Mouse (Mus musculus): ENCODE data around the gene Olfr694. TPM values are rescaled to one million over a fixed set of nuclear protein-coding genes. Genes with fewer than 3 reads are reported as not detected.
"Not testable (repeated sequence)": the region's sequence is repeated elsewhere in the genome, so short reads cannot be mapped to it uniquely, and the experiment has no call there.

Gene Olfr694
- not detected for total RNA-seq (2021)
- long read RNA-seq, result 0 reads

- no peak for DNase-seq (ENCODE audit: low spot score in 2 of 2)
Observed at GRCm38 (mm10) chr7:106691714-106692113, at the start of gene Olfr694. Gene Olfr694, minus strand, starts transcription at chr7:106691814.

GRCm38 (mm10) chr7:106737028-106737427, 45.4 kb upstream of the Olfr694 start:
- no peak for DNase-seq (ENCODE audit: low spot score in 2 of 2)

GRCm38 (mm10) chr7:106733717-106734116, 42.1 kb upstream of the Olfr694 start:
- no peak for DNase-seq (ENCODE audit: low spot score in 2 of 2)

GRCm38 (mm10) chr7:106725654-106726053, 34.0 kb upstream of the Olfr694 start:
- DNase-seq (ENCODE audit: low spot score in 2 of 2), result not testable (repeated sequence)

GRCm38 (mm10) chr7:106716296-106716695, 24.7 kb upstream of the Olfr694 start, which contains the start of gene Olfr695:
Gene Olfr695, minus strand, starts transcription at chr7:106716396.
- no peak for DNase-seq (ENCODE audit: low spot score in 2 of 2)

- no peak for DNase-seq (ENCODE audit: low spot score in 2 of 2)
Observed at GRCm38 (mm10) chr7:106711463-106711862, 19.8 kb upstream of the Olfr694 start.

GRCm38 (mm10) chr7:106707705-106708104, 16.1 kb upstream of the Olfr694 start:
- DNase-seq (ENCODE audit: low spot score in 2 of 2), result not testable (repeated sequence)

- DNase-seq (ENCODE audit: low spot score in 2 of 2), result no peak
Observed at GRCm38 (mm10) chr7:106696891-106697290, 5.3 kb upstream of the Olfr694 start.

- DNase-seq (ENCODE audit: low spot score in 2 of 2), result no peak
Observed at GRCm38 (mm10) chr7:106692976-106693375, 1.4 kb upstream of the Olfr694 start.

GRCm38 (mm10) chr7:106685382-106685781, 6.2 kb downstream of the Olfr694 start:
- no peak for DNase-seq (ENCODE audit: low spot score in 2 of 2)

GRCm38 (mm10) chr7:106680484-106680883, 11.1 kb downstream of the Olfr694 start, which contains the start of gene Olfr693:
Gene Olfr693, minus strand, starts transcription at chr7:106680584.
- no peak for DNase-seq (ENCODE audit: low spot score in 2 of 2)

GRCm38 (mm10) chr7:106652344-106652652, 39.3 kb downstream of the Olfr694 start:
- DNase-seq (ENCODE audit: low spot score in 2 of 2), result no peak

GRCm38 (mm10) chr7:106651555-106652343, 39.9 kb downstream of the Olfr694 start:
- DNase-seq (ENCODE audit: low spot score in 2 of 2), result no peak

- DNase-seq (ENCODE audit: low spot score in 2 of 2), result no peak
Observed at GRCm38 (mm10) chr7:106649774-106650173, 41.8 kb downstream of the Olfr694 start.

GRCm38 (mm10) chr7:106645261-106645660, 46.4 kb downstream of the Olfr694 start:
- DNase-seq (ENCODE audit: low spot score in 2 of 2), result no peak

- DNase-seq (ENCODE audit: low spot score in 2 of 2), result no peak
Observed at GRCm38 (mm10) chr7:106644222-106644870, 47.3 kb downstream of the Olfr694 start.

GRCm38 (mm10) chr7:106640839-106641238, 50.8 kb downstream of the Olfr694 start:
- DNase-seq (ENCODE audit: low spot score in 2 of 2), result no peak

- DNase-seq (ENCODE audit: low spot score in 2 of 2), result no peak
Observed at GRCm38 (mm10) chr7:106635560-106635959, 56.1 kb downstream of the Olfr694 start.
